Mouse (Mus musculus): Measurements from ENCODE around the gene Shroom1.

Shroom1 gene

DNA sequence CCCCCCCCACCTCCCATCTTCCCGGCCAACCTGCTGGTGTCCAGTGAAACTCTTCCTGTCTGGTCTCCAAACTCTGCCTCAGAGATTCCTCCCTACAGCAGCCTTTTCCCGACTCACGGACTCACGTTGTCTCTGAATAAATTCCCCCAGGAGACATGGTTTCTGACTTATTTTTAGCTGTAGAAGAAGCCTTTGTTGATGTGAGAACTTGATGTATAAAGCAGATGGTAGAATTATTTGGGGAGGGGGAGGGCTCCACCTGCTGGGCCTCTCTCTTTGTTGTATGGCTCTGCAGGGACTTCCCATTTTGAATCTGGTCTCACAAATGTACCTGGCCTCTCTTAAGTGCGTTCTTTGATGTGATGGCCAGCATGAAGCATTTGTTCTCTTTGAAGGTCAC lies 53.3 kb downstream of the Shroom1 start:
- no peak for DNase-seq (ENCODE audit: low spot score)

DNA sequence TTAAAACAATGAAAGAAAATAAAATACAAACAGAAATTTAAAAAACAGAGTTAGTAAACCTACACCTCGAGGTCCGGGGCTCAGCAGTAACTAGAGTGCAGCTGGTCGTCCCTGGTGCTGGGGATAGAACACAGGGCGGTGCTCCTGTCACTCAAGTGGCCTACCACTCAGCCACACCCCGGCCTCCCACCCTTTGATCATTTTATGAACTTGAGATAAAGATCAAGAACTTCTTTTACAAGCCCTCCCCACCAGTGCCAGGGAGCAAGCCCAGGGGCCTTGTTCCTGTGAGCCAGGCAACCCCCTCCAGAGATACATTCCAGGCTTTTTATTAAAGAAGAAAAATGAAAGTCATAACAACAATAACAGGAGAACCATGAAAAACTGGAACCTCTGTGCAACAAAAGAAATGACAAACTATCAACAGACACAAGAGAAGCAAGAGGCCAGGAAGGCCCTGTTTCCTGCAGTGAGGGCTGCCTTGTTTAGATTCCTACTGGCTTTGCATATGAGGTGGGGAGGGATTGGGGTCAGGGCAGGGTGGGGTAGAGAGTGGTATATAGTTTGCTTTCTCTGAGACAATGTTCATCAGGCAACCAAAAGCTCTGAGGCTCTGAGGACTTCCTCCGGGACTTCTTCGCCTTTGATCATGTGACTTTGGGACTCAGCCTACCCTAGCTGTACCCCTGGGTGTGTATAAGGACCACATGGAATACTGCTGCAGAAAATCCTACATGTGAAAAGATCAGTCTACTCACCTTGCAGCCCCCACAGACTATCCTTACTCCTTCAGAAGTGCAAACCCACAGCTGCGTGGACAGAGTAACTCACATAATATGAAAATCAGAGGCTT lies 60.0 kb downstream of the Shroom1 start:
- no peak for DNase-seq (ENCODE audit: low spot score)

Data from layer of hippocampus, adult 11-12 months (tissue).